Mouse (Mus musculus) spleen, adult 2 months (tissue): ENCODE data around the gene Ndufv3. TPM values are rescaled to one million over a fixed set of nuclear protein-coding genes. Genes with fewer than 3 reads are reported as not detected.

Experiments
- DNase-seq, 2 experiments: peaks; one replicate each; pipeline versions ENCODE4 v3.0.0 to v3.0.0-alpha.2; 2012 to 2021; ENCODE audit warnings: low spot score in 2 of 2, low read depth in 1 of 2
- H3K27ac ChIP-seq: fragments of 200-500 bp; 2 replicates; pipeline ENCODE4 v1.5.1; 2012; ENCODE audit warnings: low read length, inconsistent platforms; ENCODE audit not compliant: insufficient read depth
- H3K27me3 ChIP-seq: fragments of 200-500 bp; 2 replicates; pipeline ENCODE4 v1.6.1; 2012; ENCODE audit warnings: mild to moderate bottlenecking, moderate library complexity, low read length, inconsistent platforms; ENCODE audit not compliant: control insufficient read depth, insufficient read depth
- H3K36me3 ChIP-seq: fragments of 200-500 bp; 2 replicates; pipeline ENCODE4 v1.6.1; 2012; ENCODE audit warnings: mild to moderate bottlenecking, low read length, inconsistent platforms; ENCODE audit not compliant: control insufficient read depth, insufficient read depth
- H3K4me1 ChIP-seq: fragments of 200-500 bp; 2 replicates; pipeline ENCODE4 v1.6.1; 2011; ENCODE audit warnings: inconsistent platforms; ENCODE audit not compliant: control insufficient read depth, insufficient read depth, insufficient read length
- H3K4me3 ChIP-seq: fragments of 200-500 bp; 2 replicates; pipeline ENCODE4 v1.5.1; 2011; ENCODE audit warnings: mild to moderate bottlenecking, inconsistent platforms; ENCODE audit not compliant: insufficient read depth, insufficient read length; ENCODE audit errors: extremely low read depth
- CTCF ChIP-seq: fragments of 200-500 bp; IDR thresholded peaks from 2 replicates; pipeline ENCODE4 v1.5.1; 2011; ENCODE audit warnings: mild to moderate bottlenecking, inconsistent platforms; ENCODE audit not compliant: insufficient read depth, insufficient read length, insufficient replicate concordance; ENCODE audit errors: extremely low read depth
- POLR2A ChIP-seq: fragments of 200-500 bp; IDR thresholded peaks from 2 replicates; pipeline ENCODE4 v1.6.1; 2011; ENCODE audit warnings: low read depth, low read length, inconsistent platforms
- WGBS: fragments of 180-500 bp; shearing (Covaris S2); methylation state at CpG from one replicate; pipeline ENCODE4 v1.1.7; 2018; 5-methylcytosine and 5-hydroxymethylcytosine counted together
- polyA plus RNA-seq: library from polyadenylated mRNA; depleted of rRNA; stranded (reverse); fragments of >200 nt; gene quantifications from 2 replicates; pipeline ENCODE4 v1.2.3, GENCODE M21; 2012

Ndufv3 gene
- polyA plus RNA-seq, 1 experiment, result 42.7 TPM

- 84% methylated on average over 4 of the region's 4 CpGs for WGBS
- DNase-seq, result no peak
- Histone ChIP-seq H3K27ac (no peak overlapping the region), H3K4me3 (no peak overlapping the region), H3K4me1 (no peaks in the 10 kb centered on the region; the same call in 1 of the 2 replicates), H3K36me3 (no peaks in the 10 kb centered on the region), H3K27me3 (no peaks in the 10 kb centered on the region)
- TF ChIP-seq POLR2A, result no peak
- no peak for TF ChIP-seq CTCF
Observed at GRCm38 (mm10) chr17:31556253-31556652, 36.3 kb downstream of the Ndufv3 start.

GRCm38 (mm10) chr17:31557124-31557880 is 37.4 kb downstream of the Ndufv3 start:
- Histone ChIP-seq H3K27me3 (no peaks in the 10 kb centered on the region), H3K4me1 (no peaks in the 10 kb centered on the region; the same call in 1 of the 2 replicates), H3K36me3 (no peaks in the 10 kb centered on the region), H3K27ac (no peak overlapping the region), H3K4me3 (no peak overlapping the region)
- DNase-seq, result no peak
- no peak for TF ChIP-seq POLR2A
- TF ChIP-seq CTCF, result no peak
- WGBS, result 74% methylated on average over 11 of the region's 11 CpGs

- no peak overlapping the region; the same call in 1 of the 2 replicates for H3K27ac ChIP-seq
- H3K27me3 ChIP-seq, result no peaks in the 10 kb centered on the region
- WGBS, result 83% methylated on average over 10 of the region's 10 CpGs
- no peak for DNase-seq
- no peak overlapping the region for H3K4me3 ChIP-seq
- TF ChIP-seq CTCF, result no peak
- H3K36me3 ChIP-seq, result no peaks in the 10 kb centered on the region
- H3K4me1 ChIP-seq, result no peaks in the 10 kb centered on the region; the same call in 1 of the 2 replicates
Observed at GRCm38 (mm10) chr17:31557947-31558542, 38.1 kb downstream of the Ndufv3 start.

- 74% methylated on average over 11 of the region's 11 CpGs for whole genome bisulfite sequencing
- Histone ChIP-seq H3K27ac (no peak overlapping the region), H3K4me1 (no peaks in the 10 kb centered on the region; the same call in 1 of the 2 replicates), H3K36me3 (no peaks in the 10 kb centered on the region), H3K27me3 (no peaks in the 10 kb centered on the region), H3K4me3 (no peak overlapping the region)
- no peak for DNase-seq
- TF ChIP-seq CTCF, result no peak
- TF ChIP-seq POLR2A, result no peak
Observed at GRCm38 (mm10) chr17:31559021-31559789, 39.3 kb downstream of the Ndufv3 start.

GRCm38 (mm10) chr17:31563632-31564014 is 43.7 kb downstream of the Ndufv3 start:
- Histone ChIP-seq H3K27ac (peak overlapping the region; percentile 84), H3K4me3 (peak overlapping the region; percentile 74; the same call in 1 of the 2 replicates), H3K4me1 (peaks cover 9% of the 10 kb centered on the region; the same call in 1 of the 2 replicates), H3K36me3 (no peaks in the 10 kb centered on the region), H3K27me3 (no peaks in the 10 kb centered on the region)
- 4% methylated on average over 12 of the region's 12 CpGs for WGBS
- TF ChIP-seq POLR2A, result no peak
- no peak for TF ChIP-seq CTCF
- peak in 1 of 2 experiments; percentile 15 for DNase-seq

GRCm38 (mm10) chr17:31564015-31564857 is 44.3 kb downstream of the Ndufv3 start, which contains the start of gene Pknox1:
Gene Pknox1 (plus strand): TSS chr17:31564734.
- peak; percentile 98 to 99 for DNase-seq
- TF ChIP-seq POLR2A, result no peak
- no peak for TF ChIP-seq CTCF

More at GRCm38 (mm10) chr17:31564015-31564857, 44.3 kb downstream of the Ndufv3 start, which contains the start of gene Pknox1:
- H3K4me1 ChIP-seq, result peaks cover 9% of the 10 kb centered on the region; the same call in 1 of the 2 replicates
- H3K4me3 ChIP-seq, result peak within 1 kb of the TSS; percentile 74
- WGBS, result under 1% methylated on average over 47 of the region's 72 CpGs
- no peaks in the 10 kb centered on the region for H3K36me3 ChIP-seq
- H3K27ac ChIP-seq, result peak within 1 kb of the TSS; percentile 89
- no peaks in the 10 kb centered on the region for H3K27me3 ChIP-seq
